ENCODE assay signal across 9 mouse cellular contexts in genomic region chr17:56289371-56290331, GRCm38 (mm10). TPM values are rescaled to one million over a fixed set of nuclear protein-coding genes. Genes with fewer than 3 reads are reported as not detected.
A peak's percentile ranks its signal among the peaks of the same experiment; 100 is the strongest.
DNase-seq lines count a peak whose midpoint lies in the region; ATAC-seq lines count a peak whose summit lies in the region.
"Had no signal": no experiment of that assay in that cellular context is flagged by ENCODE, and none has a peak within 500 bp of the region (broad histone marks: within the 10 kb centered on the region; RNA-seq: fewer than 3 reads in every experiment).

No protein-coding gene starts in this region.

- H3K4me3 ChIP-seq in embryonic facial prominence, embryonic 14.5 days (ENCODE audit: low read depth, low read length) = peak overlapping the region; percentile 58
- H3K4me3 ChIP-seq in limb, embryonic 15.5 days = peak overlapping the region; percentile 52
- peak overlapping the region; percentile 20 for H3K4me3 ChIP-seq in midbrain, embryonic 14.5 days (replicated peaks; ENCODE audit: low read depth, low read length)

- peak overlapping the region; percentile 58 for H3K4me2 ChIP-seq in embryonic facial prominence, embryonic 14.5 days (ENCODE audit: low read depth, low read length)
- peak overlapping the region; percentile 80 for H3K4me2 ChIP-seq in limb, embryonic 15.5 days
- H3K4me2 ChIP-seq in midbrain, embryonic 14.5 days (ENCODE audit: low read length) = peak overlapping the region; percentile 33

- under 1% methylated on average over 23 of the region's 23 CpGs for WGBS in embryonic facial prominence, embryonic 14.5 days
- 2% methylated on average over 23 of the region's 23 CpGs for WGBS in limb, embryonic 15.5 days
- WGBS in midbrain, embryonic 14.5 days = 3% methylated on average over 23 of the region's 23 CpGs

- peaks cover 28% of the 10 kb centered on the region for H3K4me1 ChIP-seq in embryonic facial prominence, embryonic 14.5 days (ENCODE audit: control insufficient read depth, insufficient read depth, low read length)
- peaks cover 42% of the 10 kb centered on the region for H3K4me1 ChIP-seq in limb, embryonic 15.5 days
- H3K4me1 ChIP-seq in midbrain, embryonic 14.5 days (ENCODE audit: control insufficient read depth, insufficient read depth, low read length) = peaks cover 22% of the 10 kb centered on the region

- peak; percentile 45 to 49 for DNase-seq in B cell, adult 2 months
- peak; percentile 47 for DNase-seq in MN1 (ENCODE audit: low spot score)
- DNase-seq in embryonic facial prominence, embryonic 14.5 days (ENCODE audit: low spot score) = peak; percentile 89
- DNase-seq in heart, postnatal 4 days = peak; percentile 78
- DNase-seq in midbrain, embryonic 14.5 days = peak; percentile 79
- DNase-seq in thymus, postnatal 4 days = peak; percentile 69
- no peak for DNase-seq in right cerebral cortex, postnatal 36 days (ENCODE audit: low spot score in 2 of 2)

- H3K36me3 ChIP-seq in embryonic facial prominence, embryonic 14.5 days (ENCODE audit: control insufficient read depth, insufficient read depth, low read length) = peaks cover 26% of the 10 kb centered on the region
- H3K36me3 ChIP-seq in limb, embryonic 15.5 days = peaks cover 25% of the 10 kb centered on the region
- no peaks in the 10 kb centered on the region for H3K36me3 ChIP-seq in midbrain, embryonic 14.5 days (ENCODE audit: control insufficient read depth, insufficient read depth, low read length)

- H3K9ac ChIP-seq in embryonic facial prominence, embryonic 14.5 days (ENCODE audit: low read depth, low read length) = peak overlapping the region; percentile 70
- H3K9ac ChIP-seq in limb, embryonic 15.5 days = peak overlapping the region; percentile 44
- no peak overlapping the region for H3K9ac ChIP-seq in midbrain, embryonic 14.5 days (replicated peaks; ENCODE audit: low read length)

- H3K27me3 ChIP-seq in embryonic facial prominence, embryonic 14.5 days (replicated peaks; ENCODE audit: control insufficient read depth, insufficient read depth, low read length) = no peaks in the 10 kb centered on the region
- H3K27me3 ChIP-seq in limb, embryonic 15.5 days = no peaks in the 10 kb centered on the region
- no peaks in the 10 kb centered on the region for H3K27me3 ChIP-seq in midbrain, embryonic 14.5 days (ENCODE audit: control insufficient read depth, insufficient read depth, low read length)

- ATAC-seq in embryonic facial prominence, embryonic 14.5 days (ENCODE audit: low read depth) = peak; percentile 10
- ATAC-seq in limb, embryonic 15.5 days (ENCODE audit: insufficient number of reproducible peaks, low FRiP score, low TSS enrichment, low read depth) = 0 out of 2 replicates have a peak, but pooled peaks have one; percentile 4
- ATAC-seq in midbrain, embryonic 14.5 days (ENCODE audit: low FRiP score, low TSS enrichment) = no peak

- no peaks in the 10 kb centered on the region for H3K9me3 ChIP-seq in embryonic facial prominence, embryonic 14.5 days (ENCODE audit: control insufficient read depth, low read length)
- H3K9me3 ChIP-seq in limb, embryonic 15.5 days = no peaks in the 10 kb centered on the region
- H3K9me3 ChIP-seq in midbrain, embryonic 14.5 days (ENCODE audit: control insufficient read depth, low read length) = no peaks in the 10 kb centered on the region

- H3K27ac ChIP-seq in embryonic facial prominence, embryonic 14.5 days (replicated peaks; ENCODE audit: low read depth, low read length) = peak overlapping the region; percentile 97
- peak overlapping the region; percentile 98 for H3K27ac ChIP-seq in limb, embryonic 15.5 days
- peak overlapping the region; percentile 62 for H3K27ac ChIP-seq in midbrain, embryonic 14.5 days (replicated peaks; ENCODE audit: low read depth, low read length)

RNA-seq across cellular contexts. Expression of gene Plin3, which starts 3.0 kb away (rescaled TPM):
- polyA plus RNA-seq in embryonic facial prominence, embryonic 14.5 days (2014; fragmentation: Nextera tagmentation; extraction: Ambion mirVana) = 76.9 and 88.4 TPM in 2 replicates
- total RNA-seq in heart, postnatal 4 days (2021) = 10 to 100 TPM; 56.3 to 65.7 TPM
- 94.2 and 114 TPM in 2 replicates for polyA plus RNA-seq in limb, embryonic 15.5 days (2015; fragmentation: Nextera tagmentation; extraction: Ambion mirVana)
- 6.4 and 11.6 TPM in 2 replicates for polyA plus RNA-seq in midbrain, embryonic 14.5 days (2014; fragmentation: Nextera tagmentation; extraction: Ambion mirVana)

RNA-seq across cellular contexts. Expression of gene Arrdc5, which starts 10.4 kb away (rescaled TPM):
- not detected in 2 replicates for polyA plus RNA-seq in embryonic facial prominence, embryonic 14.5 days (2014; fragmentation: Nextera tagmentation; extraction: Ambion mirVana)
- not detected for total RNA-seq in heart, postnatal 4 days (2021)
- polyA plus RNA-seq in limb, embryonic 15.5 days (2015; fragmentation: Nextera tagmentation; extraction: Ambion mirVana) = not detected in 2 replicates
- not detected in 2 replicates for polyA plus RNA-seq in midbrain, embryonic 14.5 days (2014; fragmentation: Nextera tagmentation; extraction: Ambion mirVana)
- total RNA-seq: hematopoietic stem cell, adult 5-6 weeks had no signal

RNA-seq across cellular contexts. Expression of gene Ticam1, which starts 13.1 kb away (rescaled TPM):
- polyA plus RNA-seq in embryonic facial prominence, embryonic 14.5 days (2014; fragmentation: Nextera tagmentation; extraction: Ambion mirVana) = 6.9 and 8.1 TPM in 2 replicates
- total RNA-seq in heart, postnatal 4 days (2021) = 10 to 100 TPM; 10.3 to 10.8 TPM
- polyA plus RNA-seq in limb, embryonic 15.5 days (2015; fragmentation: Nextera tagmentation; extraction: Ambion mirVana) = 7.1 and 8.6 TPM in 2 replicates
- 0.78 and 1.6 TPM in 2 replicates for polyA plus RNA-seq in midbrain, embryonic 14.5 days (2014; fragmentation: Nextera tagmentation; extraction: Ambion mirVana)

RNA-seq across cellular contexts. Expression of gene Uhrf1, which starts 13.5 kb away (rescaled TPM):
- polyA plus RNA-seq in embryonic facial prominence, embryonic 14.5 days (2014; fragmentation: Nextera tagmentation; extraction: Ambion mirVana) = 74.8 and 90.9 TPM in 2 replicates
- 10 to 100 TPM; 71.8 to 76.7 TPM for total RNA-seq in heart, postnatal 4 days (2021)
- polyA plus RNA-seq in limb, embryonic 15.5 days (2015; fragmentation: Nextera tagmentation; extraction: Ambion mirVana) = 107 and 108 TPM in 2 replicates
- polyA plus RNA-seq in midbrain, embryonic 14.5 days (2014; fragmentation: Nextera tagmentation; extraction: Ambion mirVana) = 11.3 and 21.5 TPM in 2 replicates

RNA-seq across cellular contexts. Expression of gene Fem1a, which starts 33.0 kb away (rescaled TPM):
- polyA plus RNA-seq in embryonic facial prominence, embryonic 14.5 days (2014; fragmentation: Nextera tagmentation; extraction: Ambion mirVana) = 19.6 and 20.5 TPM in 2 replicates
- 10 to 100 TPM; 69.6 to 73.8 TPM for total RNA-seq in heart, postnatal 4 days (2021)
- polyA plus RNA-seq in limb, embryonic 15.5 days (2015; fragmentation: Nextera tagmentation; extraction: Ambion mirVana) = 14.9 and 19.7 TPM in 2 replicates
- 16.9 and 21.4 TPM in 2 replicates for polyA plus RNA-seq in midbrain, embryonic 14.5 days (2014; fragmentation: Nextera tagmentation; extraction: Ambion mirVana)

Comparison
In these comparisons a context has a peak if more than half of its experiments do, and no peak if none do; other contexts are left out.
1. DNase-seq: peak in B cell, adult 2 months (2 of 2), MN1 (single experiment), embryonic facial prominence, embryonic 14.5 days (single experiment), heart, postnatal 4 days (single experiment), midbrain, embryonic 14.5 days (single experiment) and thymus, postnatal 4 days (single experiment); none in right cerebral cortex, postnatal 36 days (0 of 2).
2. Peak in every context shown above with its lines, with median percentiles within 50 percentile points of each other: H3K27ac ChIP-seq, H3K4me2 ChIP-seq and H3K4me3 ChIP-seq.